Mouse (Mus musculus) liver (tissue): Measurements from ENCODE around the gene Cldn4.

Experiments
- DNase-seq: peaks from one replicate; pipeline ENCODE4 v3.0.0-alpha.2; 2020; ENCODE audit warnings: mixed read lengths

The Cldn4 gene

GRCm38 (mm10) chr5:134932179-134932902 lies 14.4 kb downstream of the Cldn4 start, which contains the start of gene Mettl27:
Gene Mettl27, plus strand, starts transcription at chr5:134932368.
- DNase-seq: peak; percentile 95

DNA sequence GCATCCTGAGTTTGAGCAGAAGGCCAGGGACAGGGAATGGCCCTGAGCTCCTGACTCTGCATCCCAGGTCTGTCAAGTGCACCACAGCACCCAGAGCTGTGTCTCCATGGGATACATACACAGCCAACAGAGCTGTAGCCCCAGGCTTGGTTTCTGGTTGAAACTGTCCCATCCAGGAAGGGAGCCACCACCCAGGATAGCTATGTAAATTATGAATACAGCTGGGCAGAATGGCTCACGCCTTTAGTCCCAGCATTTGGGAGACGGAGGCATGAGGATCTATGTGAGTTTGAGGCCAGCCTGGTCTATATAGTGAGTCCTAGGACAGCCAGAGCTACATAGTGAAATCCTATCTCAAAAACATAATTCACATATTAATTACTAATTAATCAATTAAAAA lies 16.7 kb downstream of the Cldn4 start:
- DNase-seq: no peak

DNA sequence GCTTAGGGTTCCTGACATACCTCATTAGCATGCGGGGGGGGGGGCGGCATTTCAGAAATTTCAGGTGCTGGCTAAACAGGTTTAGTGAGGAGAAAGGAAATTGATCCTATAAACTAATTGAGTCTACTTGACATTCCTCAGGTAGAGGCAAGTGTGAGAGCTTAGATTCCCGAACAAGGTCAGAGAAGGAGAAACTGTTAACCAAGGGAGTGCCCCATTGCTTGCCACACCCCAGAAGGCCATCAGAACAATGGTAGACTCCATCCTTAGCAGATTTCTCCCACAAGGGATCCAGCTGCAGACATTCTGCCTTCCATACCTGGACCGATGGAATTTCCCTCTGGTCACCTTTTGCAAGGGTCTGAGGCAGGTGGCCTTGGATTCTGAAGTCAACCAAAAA lies 20.0 kb downstream of the Cldn4 start:
- DNase-seq: no peak

GRCm38 (mm10) chr5:134923141-134923540 lies 23.6 kb downstream of the Cldn4 start:
- no peak for DNase-seq

- DNase-seq: peak; percentile 80
Observed at GRCm38 (mm10) chr5:134921106-134921505, 25.6 kb downstream of the Cldn4 start.

- peak; percentile 37 for DNase-seq
Observed at GRCm38 (mm10) chr5:134920106-134920687, 26.5 kb downstream of the Cldn4 start.

GRCm38 (mm10) chr5:134919097-134919496 lies 27.6 kb downstream of the Cldn4 start:
- peak; percentile 90 for DNase-seq

GRCm38 (mm10) chr5:134918071-134918832 lies 28.5 kb downstream of the Cldn4 start:
- peak; percentile 95 for DNase-seq

DNA sequence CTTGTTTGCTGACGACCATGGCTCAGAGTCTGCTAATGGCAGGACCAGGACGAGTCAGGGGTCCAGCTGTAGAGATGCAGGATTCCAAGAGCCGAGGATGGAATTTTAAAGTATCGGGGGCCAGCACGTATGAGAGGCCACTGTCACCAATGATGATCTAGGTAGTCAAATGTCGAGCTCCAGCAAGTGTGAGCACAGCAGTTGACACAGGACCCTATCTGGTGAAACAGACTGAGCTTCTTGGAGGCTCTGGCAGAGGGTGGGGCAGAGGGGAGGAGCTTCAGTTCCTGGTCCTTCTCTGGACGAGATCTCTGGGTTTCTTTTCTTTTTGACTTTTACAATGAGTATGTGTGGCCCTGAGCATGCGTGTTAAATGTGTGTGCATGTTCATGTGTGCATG lies 31.4 kb downstream of the Cldn4 start, which contains the start of gene Cldn13:
TSS of gene Cldn13 (minus strand) at position 216 of the 400 bp plus-strand sequence.
- peak; percentile 94 for DNase-seq

GRCm38 (mm10) chr5:134914510-134914909 lies 32.2 kb downstream of the Cldn4 start:
- DNase-seq: peak; percentile 68

DNA sequence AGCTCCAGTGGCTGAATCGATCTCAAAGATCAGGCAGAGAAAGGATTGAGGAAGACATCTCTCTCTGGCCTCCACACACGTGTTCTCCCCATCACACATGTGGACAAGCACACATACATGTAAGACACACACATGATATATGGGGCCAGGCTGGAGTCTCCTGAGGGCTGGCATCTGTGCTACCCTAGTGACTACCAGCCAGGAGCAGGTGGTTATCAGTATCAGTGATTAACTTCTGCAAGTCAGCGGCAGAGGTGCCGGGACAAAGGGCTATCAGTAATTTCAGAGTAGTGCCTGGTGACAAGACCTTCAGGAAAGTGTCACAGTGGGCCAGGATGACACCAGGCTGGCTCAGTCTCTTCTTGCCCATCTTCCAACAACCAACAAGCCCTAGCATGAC lies 33.0 kb downstream of the Cldn4 start:
- DNase-seq: peak; percentile 91

DNA sequence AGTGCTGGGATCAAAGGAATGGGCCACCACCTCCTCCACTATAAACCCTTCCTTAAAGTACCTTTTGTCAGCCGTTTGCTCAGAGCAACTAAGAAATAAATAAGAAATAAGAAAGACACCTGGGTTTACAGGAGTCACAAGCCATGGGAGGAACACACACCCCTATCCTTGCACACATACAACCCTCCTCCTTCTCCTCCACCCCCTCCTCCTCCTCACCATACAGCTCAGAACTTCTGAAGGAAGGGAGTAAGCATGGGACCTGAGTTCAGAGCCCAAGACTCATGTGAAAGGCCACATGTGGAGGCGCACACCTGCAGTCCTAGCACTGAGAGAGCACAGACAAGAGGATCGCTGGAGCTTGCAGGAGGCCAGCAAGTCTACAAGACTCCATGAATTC lies 33.4 kb downstream of the Cldn4 start:
- no peak for DNase-seq

GRCm38 (mm10) chr5:134911901-134912300 lies 34.8 kb downstream of the Cldn4 start:
- no peak for DNase-seq

DNA sequence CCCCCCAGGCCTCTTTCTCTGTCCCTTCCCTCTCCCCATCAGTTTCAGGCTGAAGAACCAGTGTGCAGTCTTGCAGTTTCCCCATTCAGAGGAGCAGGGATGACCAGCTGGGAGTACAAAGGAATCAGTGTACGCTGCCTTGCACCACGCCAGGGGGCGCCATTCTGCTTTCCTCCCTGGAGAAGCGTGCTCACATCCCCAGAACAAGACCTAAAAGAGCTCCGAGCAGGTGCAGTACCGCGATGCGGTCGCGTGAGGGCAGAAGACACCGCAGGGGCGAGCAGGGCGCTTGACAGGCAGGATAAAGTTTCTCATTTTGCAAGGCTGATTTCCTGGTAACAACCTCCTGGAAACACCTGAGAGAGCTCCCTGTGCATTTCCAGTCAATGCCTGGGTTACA lies 39.6 kb downstream of the Cldn4 start:
- peak; percentile 96 for DNase-seq

GRCm38 (mm10) chr5:134906633-134907032 lies 40.1 kb downstream of the Cldn4 start, which contains the start of gene Tmem270:
Gene Tmem270, minus strand, starts transcription at chr5:134906733.
- DNase-seq: no peak

- DNase-seq: no peak
Observed at GRCm38 (mm10) chr5:134901644-134902027, 45.1 kb downstream of the Cldn4 start.

- no peak for DNase-seq
Observed at GRCm38 (mm10) chr5:134901012-134901643, 45.6 kb downstream of the Cldn4 start.

GRCm38 (mm10) chr5:134897596-134897995 lies 49.1 kb downstream of the Cldn4 start:
- no peak for DNase-seq

DNA sequence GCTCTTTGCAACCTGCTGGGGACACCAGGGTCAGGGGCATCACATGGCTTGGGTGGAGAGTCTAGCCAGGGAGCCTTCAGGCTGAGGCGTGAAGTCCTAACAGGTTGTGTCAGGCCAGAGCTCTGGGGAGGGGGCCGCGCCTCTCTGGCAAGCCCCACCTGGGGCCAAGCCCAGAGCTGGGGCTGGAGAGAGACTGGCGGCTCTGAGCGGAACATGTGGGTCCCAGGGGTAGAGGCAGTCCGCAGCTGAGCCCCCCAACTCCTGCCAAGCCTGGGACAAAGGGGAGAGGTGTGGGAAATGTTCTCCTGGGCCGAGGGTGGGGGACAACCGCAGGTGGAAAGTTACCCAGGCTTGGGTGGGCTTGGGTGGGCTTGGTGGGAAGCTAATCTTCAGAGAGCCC lies 49.8 kb downstream of the Cldn4 start:
- no peak for DNase-seq

GRCm38 (mm10) chr5:134895291-134895690 lies 51.4 kb downstream of the Cldn4 start:
- DNase-seq: no peak
